ENCODE assay signal across 17 mouse cellular contexts in the genomic region with DNA sequence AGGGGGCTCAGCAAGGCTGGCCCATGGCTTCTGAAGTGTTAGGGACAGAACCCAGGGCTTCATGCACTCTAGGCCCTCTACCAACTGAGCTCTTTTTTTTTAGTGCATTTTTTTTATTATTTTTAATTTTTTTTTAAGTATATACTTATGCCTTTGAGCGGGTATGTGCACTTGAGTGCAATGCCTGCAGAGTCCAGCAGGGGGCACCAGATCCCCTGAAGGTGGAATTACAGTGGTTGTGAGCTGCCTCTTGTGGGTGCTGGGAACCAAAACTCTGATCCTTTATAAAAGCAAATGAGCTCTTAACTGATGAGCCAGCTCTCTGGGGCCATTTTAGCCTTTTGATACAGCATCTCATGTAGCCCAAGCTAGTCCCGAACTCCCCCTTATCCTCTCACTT. TPM values are rescaled to one million over a fixed set of nuclear protein-coding genes. Genes with fewer than 3 reads are reported as not detected.
A peak's percentile ranks its signal among the peaks of the same experiment; 100 is the strongest.
DNase-seq lines count a peak whose midpoint lies in the region; ATAC-seq and TF ChIP-seq lines count a peak whose summit lies in the region.
"Had no signal": no experiment of that assay in that cellular context is flagged by ENCODE, and none has a peak within 500 bp of the region (broad histone marks: within the 10 kb centered on the region; RNA-seq: fewer than 3 reads in every experiment).

No protein-coding gene starts in this region.

- no peak for ATAC-seq in heart, embryonic 11.5 days (replicated peaks; ENCODE audit: insufficient number of reproducible peaks, low FRiP score, low TSS enrichment)
- ATAC-seq in liver, postnatal 0 days = no peak
- ATAC-seq in liver, embryonic 11.5 days (replicated peaks; ENCODE audit: low FRiP score) = no peak
- ATAC-seq: midbrain, embryonic 15.5 days had no signal

- no peak for TF ChIP-seq EP300 in heart, adult 2 months (IDR thresholded peaks at IDR 0.05; ENCODE audit: insufficient read depth, low read depth, low read length)
- TF ChIP-seq EP300 in liver, postnatal 0 days (IDR thresholded peaks at IDR 0.05; ENCODE audit: low read depth) = no peak

- no peaks in the 10 kb centered on the region for H3K9me3 ChIP-seq in heart, embryonic 11.5 days (replicated peaks; ENCODE audit: control insufficient read depth, low read length)
- H3K9me3 ChIP-seq in liver, postnatal 0 days (ENCODE audit: low read length) = peaks cover 2% of the 10 kb centered on the region
- H3K9me3 ChIP-seq in liver, embryonic 11.5 days (ENCODE audit: control insufficient read depth, low read length) = 0 out of 2 replicates have a peak, but pooled peaks cover 5% of the 10 kb centered on the region
- H3K9me3 ChIP-seq: hindbrain, embryonic 12.5 days; midbrain, embryonic 15.5 days had no signal

- H3K27me3 ChIP-seq in heart, adult 2 months (ENCODE audit: control insufficient read depth, insufficient read depth, low read length) = no peaks in the 10 kb centered on the region
- no peaks in the 10 kb centered on the region for H3K27me3 ChIP-seq in heart, embryonic 11.5 days (ENCODE audit: control insufficient read depth, insufficient read depth, low read length)
- H3K27me3 ChIP-seq in liver, postnatal 0 days (ENCODE audit: insufficient read depth, low read length) = no peaks in the 10 kb centered on the region
- H3K27me3 ChIP-seq in liver, embryonic 11.5 days (replicated peaks; ENCODE audit: control insufficient read depth, insufficient read depth, low read length) = no peaks in the 10 kb centered on the region
- H3K27me3 ChIP-seq: hindbrain, embryonic 12.5 days; liver, embryonic 15.5 days; midbrain, embryonic 15.5 days; neural tube, embryonic 13.5 days had no signal

- no peak overlapping the region for H3K4me3 ChIP-seq in heart, adult 2 months
- no peak overlapping the region for H3K4me3 ChIP-seq in heart, embryonic 11.5 days (ENCODE audit: low read depth, low read length)
- H3K4me3 ChIP-seq in liver, postnatal 0 days (ENCODE audit: low read depth, low read length) = no peak overlapping the region
- H3K4me3 ChIP-seq in liver, embryonic 11.5 days (ENCODE audit: low read depth, low read length) = no peak overlapping the region
- no peak overlapping the region for H3K4me3 ChIP-seq in bone marrow, adult 2 months (replicated peaks; ENCODE audit: control insufficient read depth, low read depth, low read length)
- H3K4me3 ChIP-seq: hindbrain, embryonic 12.5 days; liver, embryonic 15.5 days; midbrain, embryonic 15.5 days; neural tube, embryonic 13.5 days had no signal

- TF ChIP-seq CTCF in heart, adult 2 months (IDR thresholded peaks at IDR 0.05) = peak; percentile 61
- peak; percentile 59 for TF ChIP-seq CTCF in liver, postnatal 0 days (IDR thresholded peaks at IDR 0.05; ENCODE audit: low read depth)
- TF ChIP-seq CTCF in bone marrow, adult 2 months (IDR thresholded peaks at IDR 0.05; ENCODE audit: control insufficient read depth, insufficient read depth, low read length) = peak; percentile 48

- TF ChIP-seq POLR2A in heart, adult 2 months (IDR thresholded peaks at IDR 0.05; ENCODE audit: insufficient read depth, low read depth, low read length) = no peak
- no peak for TF ChIP-seq POLR2A in bone marrow, adult 2 months (IDR thresholded peaks at IDR 0.05; ENCODE audit: borderline replicate concordance, control insufficient read depth, low read depth, low read length)

- H3K4me2 ChIP-seq in heart, embryonic 11.5 days = no peak overlapping the region
- H3K4me2 ChIP-seq in liver, postnatal 0 days (ENCODE audit: low read depth, low read length) = no peak overlapping the region
- no peak overlapping the region for H3K4me2 ChIP-seq in liver, embryonic 11.5 days
- H3K4me2 ChIP-seq: hindbrain, embryonic 12.5 days; liver, embryonic 15.5 days; midbrain, embryonic 15.5 days; neural tube, embryonic 13.5 days had no signal

- H3K4me1 ChIP-seq in heart, adult 2 months (ENCODE audit: control insufficient read depth, insufficient read depth, low read length) = no peaks in the 10 kb centered on the region
- H3K4me1 ChIP-seq in heart, embryonic 11.5 days (ENCODE audit: control insufficient read depth, insufficient read depth, low read length) = peaks cover 5% of the 10 kb centered on the region
- peaks cover 11% of the 10 kb centered on the region for H3K4me1 ChIP-seq in liver, postnatal 0 days (ENCODE audit: insufficient read depth)
- peaks cover 4% of the 10 kb centered on the region for H3K4me1 ChIP-seq in liver, embryonic 11.5 days (replicated peaks; ENCODE audit: control insufficient read depth, insufficient read depth, low read length)
- H3K4me1 ChIP-seq in bone marrow, adult 2 months (ENCODE audit: control insufficient read depth, insufficient read depth, low read length) = no peaks in the 10 kb centered on the region
- H3K4me1 ChIP-seq: midbrain, embryonic 15.5 days had no signal

- intact Hi-C loops in heart, adult 2 months (cut with DNase I) = no loop called here

- DNase-seq in heart, adult 2 months = no peak
- DNase-seq in liver, postnatal 0 days = no peak
- DNase-seq in liver, embryonic 11.5 days (ENCODE audit: low spot score) = no peak
- DNase-seq in testis, postnatal 10 days (ENCODE audit: low spot score) = peak; percentile 65
- DNase-seq in thymus, adult 18-20 months = no peak
- no peak for DNase-seq in neural tube, embryonic 10.5 days (ENCODE audit: extremely low spot score, low spot score)
- DNase-seq: cerebellum, adult 2 months; gastrocnemius, postnatal 36 days; kidney, adult 8-10 months; right cerebral cortex, adult 18-20 months; thymus, postnatal 36 days had no signal

- no peak overlapping the region for H3K9ac ChIP-seq in heart, adult 2 months (ENCODE audit: low read depth, low read length)
- H3K9ac ChIP-seq in heart, embryonic 11.5 days (ENCODE audit: low read depth, low read length) = no peak overlapping the region
- no peak overlapping the region for H3K9ac ChIP-seq in liver, postnatal 0 days (replicated peaks)
- H3K9ac ChIP-seq in liver, embryonic 11.5 days (ENCODE audit: low read depth, low read length) = no peak overlapping the region
- H3K9ac ChIP-seq: hindbrain, embryonic 12.5 days; liver, embryonic 15.5 days; midbrain, embryonic 15.5 days; neural tube, embryonic 13.5 days had no signal

- H3K27ac ChIP-seq in heart, adult 2 months = no peak overlapping the region
- H3K27ac ChIP-seq in heart, embryonic 11.5 days (ENCODE audit: low read depth, low read length) = no peak overlapping the region
- no peak overlapping the region for H3K27ac ChIP-seq in liver, postnatal 0 days (ENCODE audit: low read depth)
- no peak overlapping the region for H3K27ac ChIP-seq in liver, embryonic 11.5 days (ENCODE audit: low read depth, low read length)
- H3K27ac ChIP-seq in bone marrow, adult 2 months (ENCODE audit: control insufficient read depth, insufficient read depth, low read depth, low read length, poor library complexity) = no peak overlapping the region
- H3K27ac ChIP-seq: hindbrain, embryonic 12.5 days; liver, embryonic 15.5 days; midbrain, embryonic 15.5 days; neural tube, embryonic 13.5 days had no signal

- no peaks in the 10 kb centered on the region for H3K36me3 ChIP-seq in heart, adult 2 months (ENCODE audit: control insufficient read depth, insufficient read depth, low read length)
- H3K36me3 ChIP-seq in heart, embryonic 11.5 days (ENCODE audit: control insufficient read depth, insufficient read depth, low read length) = no peaks in the 10 kb centered on the region
- no peaks in the 10 kb centered on the region; the same call in 1 of the 2 replicates for H3K36me3 ChIP-seq in liver, postnatal 0 days (replicated peaks; ENCODE audit: insufficient read depth, low read length)
- no peaks in the 10 kb centered on the region for H3K36me3 ChIP-seq in liver, embryonic 11.5 days (ENCODE audit: control insufficient read depth, insufficient read depth, low read length)
- H3K36me3 ChIP-seq: liver, embryonic 15.5 days; midbrain, embryonic 15.5 days had no signal

- no peaks in the 10 kb centered on the region for H3K79me2 ChIP-seq in heart, adult 2 months (replicated peaks; ENCODE audit: control insufficient read depth, insufficient read depth, low read length)

- WGBS in heart, adult 2 months = 94% methylated on average over 2 of the region's 2 CpGs
- 97% methylated on average over 2 of the region's 2 CpGs for WGBS in heart, embryonic 11.5 days (ENCODE audit: insufficient replicate concordance)
- WGBS in liver, postnatal 0 days (ENCODE audit: insufficient replicate concordance) = 92% methylated on average over 2 of the region's 2 CpGs
- 89% methylated on average over 2 of the region's 2 CpGs for WGBS in liver, embryonic 11.5 days
- 93% methylated on average over 2 of the region's 2 CpGs for WGBS in bone marrow, adult 2 months

RNA-seq across cellular contexts. Expression of a gene that starts 11.3 kb away (rescaled TPM):
- 1 to 10 TPM; 1.4 to 1.5 TPM for total RNA-seq in heart, adult 2 months (2021)
- polyA plus RNA-seq in heart, adult 2 months (2012; rRNA removed) = 4.7 and 5.1 TPM in 2 replicates
- 10.4 and 13.4 TPM in 2 replicates for polyA plus RNA-seq in heart, embryonic 11.5 days (2014; fragmentation: Nextera tagmentation; extraction: Ambion mirVana)
- 2.3 and 2.5 TPM in 2 replicates for polyA plus RNA-seq in liver, postnatal 0 days (2015; fragmentation: Nextera tagmentation; extraction: Ambion mirVana)
- polyA plus RNA-seq in liver, embryonic 11.5 days (2014; fragmentation: Nextera tagmentation; extraction: Ambion mirVana) = 6.2 and 6.4 TPM in 2 replicates
- 2.0 and 2.9 TPM in 2 replicates for polyA plus RNA-seq in bone marrow, adult 2 months (2011; ENCODE audit: insufficient read depth, insufficient read length, low replicate concordance, missing spikeins)

RNA-seq across cellular contexts. Expression of a gene that starts 25.6 kb away (rescaled TPM):
- 10 to 100 TPM; 56.9 to 64.5 TPM for total RNA-seq in heart, adult 2 months (2021)
- 90.2 and 110 TPM in 2 replicates for polyA plus RNA-seq in heart, adult 2 months (2012; rRNA removed)
- 58.2 and 59.9 TPM in 2 replicates for polyA plus RNA-seq in heart, embryonic 11.5 days (2014; fragmentation: Nextera tagmentation; extraction: Ambion mirVana)
- polyA plus RNA-seq in liver, postnatal 0 days (2015; fragmentation: Nextera tagmentation; extraction: Ambion mirVana) = 47.9 and 49.2 TPM in 2 replicates
- polyA plus RNA-seq in liver, embryonic 11.5 days (2014; fragmentation: Nextera tagmentation; extraction: Ambion mirVana) = 64.9 and 71.1 TPM in 2 replicates
- 27.7 and 39.7 TPM in 2 replicates for polyA plus RNA-seq in bone marrow, adult 2 months (2011; ENCODE audit: insufficient read depth, insufficient read length, low replicate concordance, missing spikeins)

RNA-seq across cellular contexts. Expression of a gene that starts 29.4 kb away (rescaled TPM):
- total RNA-seq in heart, adult 2 months (2021) = 10 to 100 TPM; 38.4 to 46.1 TPM
- 34.7 and 35.7 TPM in 2 replicates for polyA plus RNA-seq in heart, adult 2 months (2012; rRNA removed)
- 29.2 and 30.9 TPM in 2 replicates for polyA plus RNA-seq in heart, embryonic 11.5 days (2014; fragmentation: Nextera tagmentation; extraction: Ambion mirVana)
- polyA plus RNA-seq in liver, postnatal 0 days (2015; fragmentation: Nextera tagmentation; extraction: Ambion mirVana) = 28.7 and 33.3 TPM in 2 replicates
- 25.1 and 27.2 TPM in 2 replicates for polyA plus RNA-seq in liver, embryonic 11.5 days (2014; fragmentation: Nextera tagmentation; extraction: Ambion mirVana)
- polyA plus RNA-seq in bone marrow, adult 2 months (2011; ENCODE audit: insufficient read depth, insufficient read length, low replicate concordance, missing spikeins) = 16.0 and 18.8 TPM in 2 replicates

RNA-seq across cellular contexts. Expression of a gene that starts 30.2 kb away (rescaled TPM):
- total RNA-seq in heart, adult 2 months (2021) = 10 to 100 TPM; 20.5 to 21.1 TPM
- 26.2 and 29.8 TPM in 2 replicates for polyA plus RNA-seq in heart, adult 2 months (2012; rRNA removed)
- polyA plus RNA-seq in heart, embryonic 11.5 days (2014; fragmentation: Nextera tagmentation; extraction: Ambion mirVana) = 74.8 and 78.3 TPM in 2 replicates
- polyA plus RNA-seq in liver, postnatal 0 days (2015; fragmentation: Nextera tagmentation; extraction: Ambion mirVana) = 38.3 TPM in 2 replicates
- 157 and 158 TPM in 2 replicates for polyA plus RNA-seq in liver, embryonic 11.5 days (2014; fragmentation: Nextera tagmentation; extraction: Ambion mirVana)
- 34.4 and 44.1 TPM in 2 replicates for polyA plus RNA-seq in bone marrow, adult 2 months (2011; ENCODE audit: insufficient read depth, insufficient read length, low replicate concordance, missing spikeins)

RNA-seq across cellular contexts. Expression of a gene that starts 43.5 kb away (rescaled TPM):
- total RNA-seq in heart, adult 2 months (2021) = under 1 TPM; 0.52 to 0.57 TPM
- polyA plus RNA-seq in heart, adult 2 months (2012; rRNA removed) = 0.61 and 0.72 TPM in 2 replicates
- polyA plus RNA-seq in heart, embryonic 11.5 days (2014; fragmentation: Nextera tagmentation; extraction: Ambion mirVana) = 2.0 and 2.6 TPM in 2 replicates
- 0.53 and 0.80 TPM in 2 replicates for polyA plus RNA-seq in liver, postnatal 0 days (2015; fragmentation: Nextera tagmentation; extraction: Ambion mirVana)
- 2.6 and 3.0 TPM in 2 replicates for polyA plus RNA-seq in liver, embryonic 11.5 days (2014; fragmentation: Nextera tagmentation; extraction: Ambion mirVana)
- 1.3 and 1.6 TPM in 2 replicates for polyA plus RNA-seq in bone marrow, adult 2 months (2011; ENCODE audit: insufficient read depth, insufficient read length, low replicate concordance, missing spikeins)
